Mouse (Mus musculus) hindbrain, embryonic 13.5 days (tissue): ENCODE measurements around the gene Nsun4. TPM values are rescaled to one million over a fixed set of nuclear protein-coding genes. Genes with fewer than 3 reads are reported as not detected.

Experiments
- ATAC-seq: fragments of 200-750 bp; cut with Nextera tagmentation; 2 replicates; pipeline ENCODE4 v1.8.0; 2017; ENCODE audit warnings: moderate TSS enrichment; ENCODE audit not compliant: low FRiP score
- H3K27ac ChIP-seq: fragments of 300-500 bp; sonication (generic); 2 replicates; pipeline ENCODE4 v1.5.1; 2015; ENCODE audit warnings: inconsistent platforms, mild to moderate bottlenecking, moderate library complexity
- H3K27me3 ChIP-seq: fragments of 300-500 bp; sonication (generic); 2 replicates; pipeline ENCODE4 v1.6.1; 2015; ENCODE audit warnings: mild to moderate bottlenecking, inconsistent platforms
- H3K36me3 ChIP-seq: fragments of 300-500 bp; sonication (generic); 2 replicates; pipeline ENCODE4 v1.6.1; 2015; ENCODE audit warnings: mild to moderate bottlenecking, inconsistent platforms
- H3K4me1 ChIP-seq: fragments of 300-500 bp; sonication (generic); replicated peaks from 2 replicates; pipeline ENCODE4 v1.6.1; 2015; ENCODE audit warnings: inconsistent platforms
- H3K4me2 ChIP-seq: fragments of 300-500 bp; sonication (generic); 2 replicates; pipeline ENCODE4 v1.6.1; 2015; ENCODE audit warnings: inconsistent platforms, mild to moderate bottlenecking, moderate library complexity
- H3K4me3 ChIP-seq: fragments of 300-500 bp; sonication (generic); 2 replicates; pipeline ENCODE4 v1.5.1; 2015; ENCODE audit warnings: mild to moderate bottlenecking, inconsistent platforms
- H3K9ac ChIP-seq: fragments of 300-500 bp; sonication (generic); 2 replicates; pipeline ENCODE4 v1.6.1; 2015; ENCODE audit warnings: mild to moderate bottlenecking, inconsistent platforms
- H3K9me3 ChIP-seq: fragments of 300-500 bp; sonication (generic); 2 replicates; pipeline ENCODE4 v1.6.1; 2016; ENCODE audit warnings: inconsistent platforms
- WGBS: fragments of 180-500 bp; shearing (Covaris S2); methylation state at CpG from one replicate; pipeline ENCODE4 v1.1.7; 2015; 5-methylcytosine and 5-hydroxymethylcytosine counted together
- polyA plus RNA-seq: library from polyadenylated mRNA; unstranded; fragments of >200 nt; fragmentation: Nextera tagmentation; extraction: Ambion mirVana; gene quantifications from 2 replicates; pipeline ENCODE4 v1.2.1, GENCODE M21; 2015

Nsun4 gene
- polyA plus RNA-seq, 1 experiment from 2014 or later, result 13.8 TPM

DNA sequence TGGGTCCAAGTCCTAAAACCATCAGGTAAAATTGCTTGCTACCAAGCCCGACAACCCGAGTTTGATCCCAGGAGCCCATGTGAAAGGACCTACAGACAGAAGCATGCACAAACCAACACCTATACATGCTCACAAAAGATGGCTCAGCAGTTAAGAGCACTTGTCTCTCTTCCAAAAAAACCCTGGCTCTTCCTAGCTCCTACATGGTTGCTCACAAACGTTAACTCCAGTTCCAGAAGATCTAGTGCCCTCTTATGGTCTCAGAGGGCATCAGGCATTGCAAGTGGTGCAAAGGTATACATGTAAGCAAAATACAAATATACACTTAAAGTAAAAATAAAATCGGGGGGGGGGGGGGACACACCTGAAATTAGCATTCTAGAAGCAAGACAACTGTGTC lies 19.5 kb upstream of the Nsun4 start:
- no peak overlapping the region for H3K4me3 ChIP-seq
- peak overlapping the region; percentile 71 for H3K4me2 ChIP-seq
- peaks cover 39% of the 10 kb centered on the region for H3K4me1 ChIP-seq
- H3K27me3 ChIP-seq, result no peaks in the 10 kb centered on the region
- ATAC-seq, result no peak
- H3K36me3 ChIP-seq, result peaks cover 23% of the 10 kb centered on the region
- H3K9ac ChIP-seq, result peak overlapping the region; percentile 16; the same call in 1 of the 2 replicates
- no peaks in the 10 kb centered on the region for H3K9me3 ChIP-seq
- 55% methylated on average over 4 of the region's 4 CpGs for WGBS
- no peak overlapping the region for H3K27ac ChIP-seq

GRCm38 (mm10) chr4:116070116-116070515 lies 16.4 kb upstream of the Nsun4 start:
- no peaks in the 10 kb centered on the region for H3K27me3 ChIP-seq
- no peak overlapping the region for H3K4me2 ChIP-seq
- no peak overlapping the region for H3K9ac ChIP-seq
- H3K36me3 ChIP-seq, result peaks cover 52% of the 10 kb centered on the region
- no peak for ATAC-seq
- no peak overlapping the region for H3K27ac ChIP-seq
- H3K4me1 ChIP-seq, result peaks cover 23% of the 10 kb centered on the region
- no peak overlapping the region for H3K4me3 ChIP-seq
- no peaks in the 10 kb centered on the region for H3K9me3 ChIP-seq
- 94% methylated on average over 6 of the region's 6 CpGs for WGBS

DNA sequence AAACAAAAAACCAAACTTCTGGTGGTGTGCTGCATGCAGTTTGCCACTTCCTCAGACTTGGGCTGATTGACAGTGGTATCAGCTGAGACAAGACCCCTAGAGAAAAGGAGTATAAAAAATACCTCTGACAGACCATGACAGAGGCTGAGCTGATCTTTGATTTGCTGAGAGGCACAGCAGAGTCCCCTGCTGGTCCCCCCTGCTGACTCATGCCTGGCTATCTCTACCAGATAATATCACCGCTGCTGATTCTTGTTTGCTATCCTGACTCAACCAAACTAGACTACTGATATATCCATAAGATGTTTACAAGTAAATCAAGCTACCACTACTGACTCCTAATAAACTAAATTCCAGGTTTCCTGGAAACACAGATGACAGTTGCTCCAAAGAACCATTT lies 10.2 kb upstream of the Nsun4 start:
- no peaks in the 10 kb centered on the region for H3K4me1 ChIP-seq
- no peak overlapping the region for H3K9ac ChIP-seq
- ATAC-seq, result no peak
- H3K27ac ChIP-seq, result no peak overlapping the region
- H3K4me3 ChIP-seq, result no peak overlapping the region
- peaks cover 36% of the 10 kb centered on the region for H3K36me3 ChIP-seq
- no peak overlapping the region for H3K4me2 ChIP-seq
- WGBS, result 64% methylated on average over 1 of the region's 1 CpGs
- H3K9me3 ChIP-seq, result no peaks in the 10 kb centered on the region
- H3K27me3 ChIP-seq, result no peaks in the 10 kb centered on the region

DNA sequence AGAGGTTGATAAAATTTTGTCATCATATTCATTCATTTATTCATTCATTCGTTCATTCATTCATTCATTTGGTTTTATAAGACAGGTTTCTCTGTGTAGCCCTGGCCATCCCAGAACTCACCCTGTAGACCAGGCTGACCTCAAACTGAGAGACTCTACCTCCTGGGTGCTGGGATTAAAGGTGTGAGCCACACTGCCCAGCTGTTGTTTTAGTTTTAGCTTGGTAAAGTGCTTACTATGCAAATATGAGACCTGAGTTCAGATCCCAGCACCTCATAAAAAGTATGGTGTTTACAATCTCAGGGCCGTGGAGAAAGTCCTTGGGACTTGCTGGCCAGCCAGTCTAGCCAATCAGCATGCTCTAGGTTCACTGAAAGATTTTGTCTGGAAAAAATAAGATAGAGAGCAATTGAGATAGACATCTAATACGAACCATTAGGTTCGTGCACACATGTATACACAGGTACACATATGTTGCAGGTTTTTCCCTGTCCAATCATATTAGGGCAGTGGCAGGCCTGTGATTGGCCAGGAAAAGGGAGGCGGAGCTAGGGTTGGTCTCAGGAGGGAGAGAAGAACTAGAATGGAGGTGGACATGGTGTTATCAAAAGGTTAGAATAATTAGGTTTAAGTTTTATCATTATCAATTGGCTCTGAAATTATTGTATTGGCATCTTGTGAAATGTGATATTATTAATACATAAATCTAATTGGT lies 5.5 kb upstream of the Nsun4 start:
- Histone ChIP-seq H3K36me3 (no peaks in the 10 kb centered on the region), H3K4me3 (no peak overlapping the region), H3K9me3 (no peaks in the 10 kb centered on the region), H3K4me2 (no peak overlapping the region), H3K9ac (no peak overlapping the region), H3K27me3 (no peaks in the 10 kb centered on the region), H3K27ac (no peak overlapping the region), H3K4me1 (peaks cover 8% of the 10 kb centered on the region)
- 85% methylated on average over 5 of the region's 5 CpGs for WGBS
- ATAC-seq, result no peak

GRCm38 (mm10) chr4:116057559-116057958 lies 3.9 kb upstream of the Nsun4 start:
- H3K27ac ChIP-seq, result no peak overlapping the region
- H3K9ac ChIP-seq, result no peak overlapping the region
- H3K9me3 ChIP-seq, result no peaks in the 10 kb centered on the region
- no peaks in the 10 kb centered on the region for H3K36me3 ChIP-seq
- 0% methylated on average over 1 of the region's 1 CpGs for WGBS
- peaks cover 17% of the 10 kb centered on the region for H3K4me1 ChIP-seq
- no peak overlapping the region for H3K4me2 ChIP-seq
- no peak for ATAC-seq
- H3K27me3 ChIP-seq, result no peaks in the 10 kb centered on the region
- no peak overlapping the region for H3K4me3 ChIP-seq

DNA sequence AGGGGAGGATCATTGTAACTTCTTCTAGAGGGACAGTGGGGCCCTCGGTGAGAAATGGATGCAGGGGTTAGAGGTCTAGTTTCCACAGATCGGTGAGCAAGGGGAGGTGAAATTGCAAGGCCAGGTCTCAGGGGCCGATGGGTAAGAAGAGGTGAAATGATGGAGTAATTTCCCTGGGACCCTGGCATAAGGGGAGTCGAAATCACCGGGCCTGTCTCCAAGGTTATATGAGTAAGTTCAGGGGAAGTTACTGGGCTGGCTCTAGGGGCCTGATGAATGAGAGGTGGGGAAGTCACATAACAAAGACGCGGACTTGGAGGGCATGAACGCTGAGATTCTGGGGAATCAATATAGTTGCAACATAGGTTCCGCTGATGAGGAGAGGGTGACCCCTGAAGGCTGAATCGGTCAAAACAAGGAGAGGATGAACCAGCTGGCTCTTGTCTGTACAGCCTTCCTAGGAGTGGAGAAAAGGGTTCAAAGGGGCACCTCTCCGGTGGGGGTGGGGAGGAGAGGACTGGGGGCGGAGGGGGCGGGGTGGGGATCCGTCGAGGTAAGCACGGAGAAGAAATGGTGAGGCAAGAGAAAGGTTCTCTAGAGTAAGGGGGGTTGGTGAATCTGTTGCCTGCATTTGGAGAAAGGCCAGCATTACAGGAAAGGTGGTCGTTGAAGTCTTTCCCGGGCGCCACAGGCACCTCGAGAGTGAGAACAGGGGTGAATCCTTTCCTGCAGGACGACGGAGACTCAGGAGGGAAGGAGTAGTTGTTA lies 966 bp downstream of the Nsun4 start:
- Histone ChIP-seq H3K27ac (peak overlapping the region; percentile 93), H3K4me1 (peaks cover 20% of the 10 kb centered on the region), H3K9me3 (no peaks in the 10 kb centered on the region), H3K4me2 (peak overlapping the region; percentile 71), H3K36me3 (peaks cover 8% of the 10 kb centered on the region), H3K9ac (peak overlapping the region; percentile 72), H3K4me3 (peak overlapping the region; percentile 59), H3K27me3 (no peaks in the 10 kb centered on the region)
- 10% methylated on average over 22 of the region's 22 CpGs for WGBS
- ATAC-seq, result peak; percentile 54

DNA sequence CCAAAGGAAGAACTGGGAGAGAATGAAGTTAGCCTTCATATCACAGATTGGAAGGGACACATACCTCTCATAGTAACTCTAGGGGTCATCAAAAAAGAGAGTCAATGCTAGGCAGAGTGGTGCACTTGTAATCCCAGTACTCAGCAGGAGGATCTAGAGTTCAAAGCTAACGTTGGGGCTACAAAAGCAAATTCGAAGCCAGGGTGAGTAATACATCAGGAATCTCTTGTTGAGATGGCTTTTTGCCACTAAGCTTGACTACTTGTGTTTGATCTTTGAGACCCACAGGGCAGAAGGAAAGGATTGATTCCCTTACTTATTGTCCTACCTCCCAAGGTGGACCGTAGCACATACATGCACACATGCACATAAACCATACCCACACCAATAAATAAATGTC lies 4.5 kb downstream of the Nsun4 start:
- Histone ChIP-seq H3K4me2 (no peak overlapping the region), H3K4me3 (no peak overlapping the region), H3K9ac (no peak overlapping the region), H3K27me3 (no peaks in the 10 kb centered on the region), H3K36me3 (peaks cover 14% of the 10 kb centered on the region), H3K27ac (no peak overlapping the region), H3K9me3 (no peaks in the 10 kb centered on the region), H3K4me1 (peaks cover 13% of the 10 kb centered on the region)
- ATAC-seq, result no peak
- WGBS, result 86% methylated on average over 3 of the region's 3 CpGs

DNA sequence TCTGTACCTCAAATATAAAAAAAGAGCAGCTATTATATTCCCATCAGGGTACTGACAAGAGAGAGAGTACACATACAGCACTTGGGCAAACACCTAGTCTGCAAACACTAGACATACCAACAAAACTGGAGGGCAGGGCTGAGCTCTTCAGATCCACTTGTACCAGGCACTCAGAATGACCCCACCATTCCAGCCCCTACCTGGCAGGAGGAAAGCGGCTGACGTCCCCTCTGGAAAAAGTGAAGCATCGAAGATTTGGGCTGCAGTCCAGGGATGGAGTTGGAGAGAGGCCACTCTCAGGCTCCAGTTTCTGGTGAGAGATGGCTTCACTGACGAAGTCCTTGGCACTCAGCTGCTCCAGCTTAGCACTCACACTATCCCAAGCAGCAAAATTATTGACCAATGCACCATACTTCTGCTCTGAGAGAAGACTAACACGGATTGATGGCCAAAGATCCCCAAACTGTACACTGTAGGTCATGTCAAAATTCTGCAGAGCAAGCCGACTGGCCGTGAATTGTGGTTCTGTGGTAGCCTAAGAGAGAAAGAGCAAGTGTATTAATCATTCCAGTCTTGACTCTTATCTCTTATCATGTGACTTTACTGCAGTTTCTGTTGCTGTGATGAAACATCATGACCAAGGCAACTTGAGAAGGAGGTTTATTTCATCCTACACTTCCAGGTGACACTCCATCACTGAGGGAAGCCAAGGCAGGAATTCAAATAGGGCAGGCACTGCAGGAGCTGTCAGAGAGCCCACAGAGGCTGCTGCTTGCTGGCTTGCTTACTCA lies 5.4 kb downstream of the Nsun4 start:
- 85% methylated on average over 7 of the region's 7 CpGs for WGBS
- H3K36me3 ChIP-seq, result peaks cover 19% of the 10 kb centered on the region
- ATAC-seq, result no peak
- H3K9me3 ChIP-seq, result no peaks in the 10 kb centered on the region
- no peak overlapping the region for H3K9ac ChIP-seq
- no peak overlapping the region for H3K27ac ChIP-seq
- H3K4me2 ChIP-seq, result no peak overlapping the region
- H3K4me1 ChIP-seq, result peaks cover 8% of the 10 kb centered on the region
- no peak overlapping the region for H3K4me3 ChIP-seq
- no peaks in the 10 kb centered on the region for H3K27me3 ChIP-seq

GRCm38 (mm10) chr4:116047681-116048080 lies 6.0 kb downstream of the Nsun4 start:
- H3K4me3 ChIP-seq, result no peak overlapping the region
- ATAC-seq, result no peak
- H3K9me3 ChIP-seq, result no peaks in the 10 kb centered on the region
- H3K4me2 ChIP-seq, result no peak overlapping the region
- no peaks in the 10 kb centered on the region for H3K27me3 ChIP-seq
- 94% methylated on average over 1 of the region's 1 CpGs for WGBS
- H3K36me3 ChIP-seq, result peaks cover 22% of the 10 kb centered on the region
- H3K4me1 ChIP-seq, result peaks cover 4% of the 10 kb centered on the region
- H3K9ac ChIP-seq, result no peak overlapping the region
- no peak overlapping the region for H3K27ac ChIP-seq

GRCm38 (mm10) chr4:116046604-116047003 lies 7.1 kb downstream of the Nsun4 start:
- Histone ChIP-seq H3K4me1 (no peaks in the 10 kb centered on the region), H3K9me3 (no peaks in the 10 kb centered on the region), H3K27ac (no peak overlapping the region), H3K9ac (no peak overlapping the region), H3K4me2 (no peak overlapping the region), H3K4me3 (no peak overlapping the region), H3K36me3 (peaks cover 29% of the 10 kb centered on the region), H3K27me3 (no peaks in the 10 kb centered on the region)
- WGBS, result 92% methylated on average over 2 of the region's 2 CpGs
- ATAC-seq, result no peak

GRCm38 (mm10) chr4:116042186-116042585 lies 11.5 kb downstream of the Nsun4 start:
- 79% methylated on average over 3 of the region's 3 CpGs for WGBS
- no peak for ATAC-seq

DNA sequence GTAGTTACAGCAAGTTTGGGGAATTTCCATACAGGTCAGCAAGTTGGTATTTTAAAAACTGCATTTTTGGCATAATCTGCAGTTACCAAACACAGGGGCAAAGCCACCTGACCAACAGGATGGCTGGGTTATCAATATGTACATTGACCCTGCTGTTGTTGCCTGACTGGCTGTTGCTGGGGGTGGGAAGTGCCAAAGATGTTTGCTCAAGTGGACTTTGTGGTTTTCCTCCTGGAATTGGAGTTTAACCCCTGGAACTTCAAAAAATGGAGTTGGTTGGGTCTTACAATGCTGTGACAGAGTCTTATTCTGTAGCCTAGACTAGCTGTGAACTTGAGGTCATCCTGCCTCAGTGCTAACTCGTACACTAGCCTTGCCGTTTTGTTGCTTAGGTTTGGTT lies 13.2 kb downstream of the Nsun4 start:
- Histone ChIP-seq H3K4me1 (no peaks in the 10 kb centered on the region), H3K27ac (no peak overlapping the region), H3K9ac (no peak overlapping the region), H3K4me2 (no peak overlapping the region), H3K9me3 (no peaks in the 10 kb centered on the region), H3K4me3 (no peak overlapping the region), H3K36me3 (peaks cover 21% of the 10 kb centered on the region), H3K27me3 (no peaks in the 10 kb centered on the region)
- WGBS, result 93% methylated on average over 2 of the region's 2 CpGs
- no peak for ATAC-seq

More at GRCm38 (mm10) chr4:116042186-116042585, 11.5 kb downstream of the Nsun4 start:
- Histone ChIP-seq H3K9me3 (no peaks in the 10 kb centered on the region), H3K27me3 (no peaks in the 10 kb centered on the region), H3K27ac (no peak overlapping the region), H3K9ac (no peak overlapping the region), H3K4me3 (no peak overlapping the region), H3K4me2 (no peak overlapping the region), H3K4me1 (no peaks in the 10 kb centered on the region), H3K36me3 (peaks cover 18% of the 10 kb centered on the region)
